Mouse (Mus musculus) brain, embryonic 14.5 days (tissue): ENCODE measurements around the gene Dkk3. TPM values are rescaled to one million over a fixed set of nuclear protein-coding genes. Genes with fewer than 3 reads are reported as not detected.
"Not testable (repeated sequence)": the region's sequence is repeated elsewhere in the genome, so short reads cannot be mapped to it uniquely, and the experiment has no call there.

Source experiments
- DNase-seq: peaks from one replicate; pipeline ENCODE4 v3.0.0-alpha.2; 2011; ENCODE audit warnings: low read depth
- CTCF ChIP-seq: fragments of 200-500 bp; IDR thresholded peaks from 2 replicates; pipeline ENCODE4 v1.5.1; 2012; ENCODE audit warnings: inconsistent platforms, mild to moderate bottlenecking, moderate library complexity, borderline replicate concordance; ENCODE audit not compliant: insufficient read depth, insufficient read length; ENCODE audit errors: extremely low read depth
- POLR2A ChIP-seq: fragments of 200-500 bp; IDR thresholded peaks from 2 replicates; pipeline ENCODE4 v1.6.1; 2012; ENCODE audit warnings: mild to moderate bottlenecking, inconsistent platforms, borderline replicate concordance; ENCODE audit not compliant: poor library complexity, insufficient read depth, insufficient read length, severe bottlenecking; ENCODE audit errors: extremely low read depth
- polyA plus RNA-seq: library from polyadenylated mRNA; depleted of rRNA; stranded (reverse); fragments of >200 nt; gene quantifications from 2 replicates; pipeline ENCODE4 v1.2.3, GENCODE M21; 2012

Gene Dkk3
- polyA plus RNA-seq, 1 experiment: 16.5 TPM

DNA sequence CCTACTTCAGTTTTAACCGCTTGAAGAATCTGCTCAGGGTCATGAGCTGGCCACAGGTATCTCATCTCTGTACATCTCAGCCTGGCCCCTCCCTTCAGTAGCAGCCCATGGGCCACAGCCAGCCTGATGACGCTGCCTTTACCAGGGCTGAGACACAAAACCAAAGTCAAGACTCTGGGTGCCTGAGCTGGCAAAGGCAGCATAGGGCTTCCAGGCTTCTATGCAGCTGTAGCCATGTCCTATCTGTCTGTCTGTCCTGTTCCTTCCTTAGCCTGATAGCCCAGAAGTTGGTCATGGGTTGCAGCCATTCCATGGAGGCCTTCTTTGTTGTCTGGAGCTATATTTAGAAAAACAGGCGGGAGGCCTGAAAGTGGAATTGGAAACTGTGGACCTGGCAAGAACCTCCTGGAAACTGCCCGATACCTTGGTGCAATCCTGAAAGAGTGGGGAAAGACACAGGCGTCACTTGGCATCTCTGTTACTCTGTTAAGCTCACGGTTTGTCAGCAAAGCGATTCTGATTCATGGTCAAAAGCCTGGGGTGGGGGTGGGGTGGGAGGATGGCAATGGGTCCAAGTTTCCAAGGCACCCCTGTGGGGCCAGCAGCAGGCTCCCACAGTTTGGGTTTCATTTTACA is 33.1 kb downstream of the Dkk3 start:
- TF ChIP-seq CTCF (no peak), POLR2A (no peak)
- no peak for DNase-seq

DNA sequence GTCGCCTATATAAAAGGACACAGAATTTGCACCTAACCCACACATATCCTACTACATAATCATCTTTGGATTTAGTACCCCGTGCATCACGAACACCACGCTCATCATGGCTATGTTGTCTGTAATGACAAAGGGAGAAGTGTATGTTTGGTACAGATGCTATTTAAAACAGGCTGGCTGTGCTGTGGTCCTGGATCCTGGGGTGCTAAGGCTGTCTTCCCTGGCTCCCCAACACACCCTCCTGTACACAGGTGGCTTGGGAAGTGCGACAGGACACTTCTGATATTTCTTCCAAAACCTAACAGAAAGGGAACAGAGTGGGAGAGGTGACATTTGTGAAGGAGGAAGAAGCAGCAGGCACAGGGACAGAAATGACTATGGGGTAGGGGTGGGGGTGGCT is 35.2 kb downstream of the Dkk3 start:
- no peak for DNase-seq
- no peak for TF ChIP-seq CTCF
- TF ChIP-seq POLR2A: no peak

GRCm38 (mm10) chr7:112121866-112122500 is 36.9 kb downstream of the Dkk3 start:
- peak; percentile 39 for DNase-seq
- TF ChIP-seq POLR2A (no peak), CTCF (no peak)

- peak; percentile 30 for DNase-seq
- TF ChIP-seq POLR2A: no peak
- no peak for TF ChIP-seq CTCF
Observed at GRCm38 (mm10) chr7:112120861-112121810, 37.7 kb downstream of the Dkk3 start.

DNA sequence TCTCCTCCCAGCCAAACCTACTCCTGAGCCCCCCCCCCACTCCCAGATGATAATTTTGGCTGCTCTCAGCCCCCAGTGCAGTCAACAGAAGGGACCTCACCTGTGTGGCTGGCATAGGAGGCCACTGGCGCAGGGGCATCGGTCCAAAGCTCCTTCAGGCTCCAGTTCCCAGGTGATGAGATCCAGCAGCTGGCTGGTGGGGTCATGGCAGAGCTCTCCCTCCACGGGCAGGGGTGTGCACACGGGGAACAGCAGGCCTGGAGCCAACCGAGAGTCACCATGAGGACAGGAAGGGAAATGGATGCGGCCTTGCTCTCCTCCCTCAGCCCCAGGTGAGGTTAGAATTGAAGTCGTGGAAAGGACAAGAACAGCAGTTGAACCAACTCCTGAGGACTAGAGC is 39.6 kb downstream of the Dkk3 start:
- no peak for TF ChIP-seq CTCF
- no peak for TF ChIP-seq POLR2A
- DNase-seq: no peak

- TF ChIP-seq CTCF: no peak
- no peak for TF ChIP-seq POLR2A
- no peak for DNase-seq
Observed at GRCm38 (mm10) chr7:112118086-112118485, 40.8 kb downstream of the Dkk3 start.

DNA sequence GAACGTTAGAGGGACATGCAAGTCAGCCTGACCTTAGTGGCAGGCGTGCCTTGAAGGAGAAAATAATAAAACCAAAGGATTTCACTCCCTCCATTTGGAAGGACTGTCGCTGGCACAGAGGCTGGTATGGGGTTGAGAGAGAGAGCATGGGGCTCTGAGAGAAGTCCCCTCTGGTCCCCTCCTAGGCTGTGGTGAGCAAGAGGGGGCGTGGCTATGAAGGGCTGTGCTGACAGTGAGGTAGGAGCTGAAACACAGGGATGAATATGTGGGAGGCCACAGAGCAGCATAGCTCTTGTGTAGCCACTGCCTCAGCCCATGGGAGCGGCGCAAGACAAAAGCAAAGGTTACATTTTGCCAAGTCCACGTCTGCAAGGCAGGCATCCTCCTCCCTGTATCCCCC is 41.4 kb downstream of the Dkk3 start:
- no peak for TF ChIP-seq CTCF
- no peak for TF ChIP-seq POLR2A
- DNase-seq: no peak

- TF ChIP-seq POLR2A (no peak), CTCF (no peak)
- peak; percentile 46 for DNase-seq
Observed at GRCm38 (mm10) chr7:112110638-112111372, 48.1 kb downstream of the Dkk3 start.

GRCm38 (mm10) chr7:112108757-112109156 is 50.1 kb downstream of the Dkk3 start:
- DNase-seq: no peak
- TF ChIP-seq CTCF: no peak
- TF ChIP-seq POLR2A: no peak

DNA sequence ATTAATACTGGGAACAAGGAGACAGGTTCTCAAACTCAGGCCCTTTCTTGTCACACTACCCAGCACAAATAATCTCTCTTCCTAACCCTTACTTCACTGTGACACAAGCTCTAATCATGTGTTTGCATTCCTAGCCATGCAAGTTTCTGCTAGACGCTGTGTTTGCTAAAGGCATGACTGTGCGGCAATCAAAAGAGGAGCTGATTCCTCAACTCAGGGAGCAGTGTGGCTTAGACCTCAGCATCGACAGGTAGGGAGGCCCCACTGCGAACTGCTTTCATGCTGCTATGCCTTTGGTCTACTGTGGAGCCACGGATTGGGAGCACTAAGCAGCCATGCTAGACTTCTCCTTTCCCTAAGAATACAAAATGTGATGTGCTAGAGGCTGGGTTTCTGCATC is 55.0 kb downstream of the Dkk3 start:
- TF ChIP-seq CTCF (no peak), POLR2A (no peak)
- DNase-seq: no peak

GRCm38 (mm10) chr7:112102933-112103332 is 55.9 kb downstream of the Dkk3 start:
- no peak for DNase-seq
- TF ChIP-seq POLR2A (no peak), CTCF (no peak)

- peak; percentile 53 for DNase-seq
- TF ChIP-seq POLR2A (no peak), CTCF (no peak)
Observed at GRCm38 (mm10) chr7:112100887-112101286, 58.0 kb downstream of the Dkk3 start.

- not testable (repeated sequence) for DNase-seq
Observed at GRCm38 (mm10) chr7:112094923-112095322, 63.9 kb downstream of the Dkk3 start.
